Mouse (Mus musculus): ENCODE measurements around the gene Obp2a. TPM values are rescaled to one million over a fixed set of nuclear protein-coding genes. Genes with fewer than 3 reads are reported as not detected.
"Not testable (repeated sequence)": the region's sequence is repeated elsewhere in the genome, so short reads cannot be mapped to it uniquely, and the experiment has no call there.

Gene Obp2a
- not detected in 2 replicates for polyA plus RNA-seq (2012; rRNA removed)

GRCm38 (mm10) chr2:25699743-25700142 lies at the start of gene Obp2a:
Gene Obp2a, plus strand, starts transcription at chr2:25700043.
- not testable (repeated sequence) for DNase-seq (ENCODE audit: low spot score)

GRCm38 (mm10) chr2:25652902-25653301 lies 46.9 kb upstream of the Obp2a start, which contains the start of gene Lcn8:
Gene Lcn8, plus strand, starts transcription at chr2:25653120.
- DNase-seq (ENCODE audit: low spot score): no peak

- DNase-seq (ENCODE audit: low spot score): no peak
These were observed 45.3 kb upstream of the Obp2a start for GRCm38 (mm10) chr2:25654502-25654901.

- DNase-seq (ENCODE audit: low spot score): no peak
These were observed 43.2 kb upstream of the Obp2a start for GRCm38 (mm10) chr2:25656691-25657090.

GRCm38 (mm10) chr2:25657246-25657645 lies 42.6 kb upstream of the Obp2a start:
- no peak for DNase-seq (ENCODE audit: low spot score)

GRCm38 (mm10) chr2:25657652-25658051 lies 42.2 kb upstream of the Obp2a start, which contains the start of gene Lcn5:
Gene Lcn5, plus strand, starts transcription at chr2:25657952.
- DNase-seq (ENCODE audit: low spot score): no peak

GRCm38 (mm10) chr2:25660279-25660678 lies 39.6 kb upstream of the Obp2a start:
- no peak for DNase-seq (ENCODE audit: low spot score)

- no peak for DNase-seq (ENCODE audit: low spot score)
These were observed 38.4 kb upstream of the Obp2a start for GRCm38 (mm10) chr2:25661245-25661970.

- no peak for DNase-seq (ENCODE audit: low spot score)
These were observed 36.3 kb upstream of the Obp2a start for GRCm38 (mm10) chr2:25663511-25663910.

- no peak for DNase-seq (ENCODE audit: low spot score)
These were observed 35.7 kb upstream of the Obp2a start for GRCm38 (mm10) chr2:25664125-25664524.

- DNase-seq (ENCODE audit: low spot score): no peak
These were observed 33.3 kb upstream of the Obp2a start for GRCm38 (mm10) chr2:25666516-25666915.

GRCm38 (mm10) chr2:25676486-25676885 lies 23.4 kb upstream of the Obp2a start, which contains the start of gene Lcn6:
Gene Lcn6, plus strand, starts transcription at chr2:25676786.
- DNase-seq (ENCODE audit: low spot score): no peak

- no peak for DNase-seq (ENCODE audit: low spot score)
These were observed 20.3 kb upstream of the Obp2a start for GRCm38 (mm10) chr2:25679559-25679958.

GRCm38 (mm10) chr2:25682426-25682825 lies 17.4 kb upstream of the Obp2a start, which contains the start of gene Lcn10:
Gene Lcn10, plus strand, starts transcription at chr2:25682726.
- no peak for DNase-seq (ENCODE audit: low spot score)

GRCm38 (mm10) chr2:25686941-25687340 lies 12.9 kb upstream of the Obp2a start:
- no peak for DNase-seq (ENCODE audit: low spot score)

- DNase-seq (ENCODE audit: low spot score): no peak
These were observed 5.2 kb upstream of the Obp2a start for GRCm38 (mm10) chr2:25694605-25695004.

GRCm38 (mm10) chr2:25696951-25697350 lies 2.9 kb upstream of the Obp2a start:
- no peak for DNase-seq (ENCODE audit: low spot score)

GRCm38 (mm10) chr2:25698696-25699095 lies 1.1 kb upstream of the Obp2a start:
- DNase-seq (ENCODE audit: low spot score): no peak

GRCm38 (mm10) chr2:25701001-25701400 lies 1.2 kb downstream of the Obp2a start:
- DNase-seq (ENCODE audit: low spot score): no peak

GRCm38 (mm10) chr2:25703706-25704105 lies 3.9 kb downstream of the Obp2a start:
- DNase-seq (ENCODE audit: low spot score): no peak

- DNase-seq (ENCODE audit: low spot score): peak; percentile 70
These were observed 7.0 kb downstream of the Obp2a start, which contains the start of gene Bmyc for GRCm38 (mm10) chr2:25706643-25707481. Gene Bmyc, plus strand, starts transcription at chr2:25706739.

- no peak for DNase-seq (ENCODE audit: low spot score)
These were observed 8.3 kb downstream of the Obp2a start for GRCm38 (mm10) chr2:25708121-25708520.

GRCm38 (mm10) chr2:25709056-25709455 lies 9.2 kb downstream of the Obp2a start:
- not testable (repeated sequence) for DNase-seq (ENCODE audit: low spot score)
